15 mouse cellular contexts compared by ENCODE assay signal in the genomic region with DNA sequence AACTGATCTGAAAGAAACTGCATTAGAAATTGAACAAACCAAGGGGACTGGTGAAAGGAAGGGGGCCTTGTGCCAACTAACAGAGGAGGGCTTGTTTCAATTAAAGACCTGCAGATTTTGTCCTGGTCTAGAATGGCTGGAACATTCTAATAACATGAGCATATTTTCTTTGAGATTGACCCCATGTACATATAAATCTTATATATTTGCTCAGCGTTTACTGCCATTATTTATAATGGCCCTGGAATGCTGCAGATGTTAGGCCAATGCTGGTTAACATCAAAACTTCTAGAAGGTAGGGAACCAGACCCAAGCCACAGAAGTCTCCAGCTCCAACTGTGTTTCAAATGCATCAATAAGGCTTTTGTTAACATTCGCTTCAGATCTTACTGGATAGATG.
"Had no signal": no experiment of that assay in that cellular context is flagged by ENCODE, and none has a peak within 500 bp of the region (broad histone marks: within the 10 kb centered on the region; RNA-seq: fewer than 3 reads in every experiment).

No protein-coding gene starts in this region.

- H3K27me3 ChIP-seq: midbrain, embryonic 13.5 days had no signal

- H3K4me3 ChIP-seq: midbrain, embryonic 13.5 days had no signal

- H3K4me1 ChIP-seq: midbrain, embryonic 13.5 days had no signal

- H3K36me3 ChIP-seq: midbrain, embryonic 13.5 days had no signal

- H3K4me2 ChIP-seq: liver, embryonic 11.5 days; lung, embryonic 14.5 days; midbrain, embryonic 13.5 days had no signal

- H3K9ac ChIP-seq: liver, embryonic 14.5 days; liver, postnatal 0 days; lung, embryonic 14.5 days; midbrain, embryonic 13.5 days had no signal

- H3K27ac ChIP-seq: hindbrain, postnatal 0 days; liver, embryonic 14.5 days; macrophage; midbrain, embryonic 13.5 days had no signal

- DNase-seq: kidney, adult 18-20 months; kidney, adult 9 months; kidney, postnatal 4 days; liver, postnatal 0 days; lung, embryonic 14.5 days; thymus, postnatal 36 days had no signal

- ATAC-seq: hindbrain, postnatal 0 days; inflammation-experienced regulatory T-cells, adult 6 months; intestine, embryonic 16.5 days; liver, postnatal 0 days; lung, postnatal 0 days; midbrain, embryonic 13.5 days; midbrain, embryonic 16.5 days had no signal
